Mouse (Mus musculus) v-Abl transformed pro-B cells (cell line): Measurements from ENCODE around the gene Gucd1.
"Not testable (repeated sequence)": the region's sequence is repeated elsewhere in the genome, so short reads cannot be mapped to it uniquely, and the experiment has no call there.

Source experiments
- in situ Hi-C, 2 experiments: fragments of 400-800 bp; cut with MboI; formaldehyde crosslinking; loops; one replicate each; pipeline ENCODE4 v1.15.1; 2025; ENCODE audit not compliant: unreplicated experiment in 2 of 2

Gucd1 gene

GRCm38 (mm10) chr10:75517758-75518143, at the start of gene Gucd1:
Gene Gucd1 (minus strand): TSS chr10:75517972.
- in situ Hi-C loops: no loop called here

- in situ Hi-C loops: not testable (repeated sequence)
Observed at GRCm38 (mm10) chr10:75566765-75567164, 49.0 kb upstream of the Gucd1 start.

- in situ Hi-C loops: no loop called here
Observed at GRCm38 (mm10) chr10:75566321-75566720, 48.5 kb upstream of the Gucd1 start.

GRCm38 (mm10) chr10:75565906-75566305, 48.1 kb upstream of the Gucd1 start:
- in situ Hi-C loops: no loop called here

GRCm38 (mm10) chr10:75565436-75565835, 47.7 kb upstream of the Gucd1 start:
- in situ Hi-C loops: no loop called here

DNA sequence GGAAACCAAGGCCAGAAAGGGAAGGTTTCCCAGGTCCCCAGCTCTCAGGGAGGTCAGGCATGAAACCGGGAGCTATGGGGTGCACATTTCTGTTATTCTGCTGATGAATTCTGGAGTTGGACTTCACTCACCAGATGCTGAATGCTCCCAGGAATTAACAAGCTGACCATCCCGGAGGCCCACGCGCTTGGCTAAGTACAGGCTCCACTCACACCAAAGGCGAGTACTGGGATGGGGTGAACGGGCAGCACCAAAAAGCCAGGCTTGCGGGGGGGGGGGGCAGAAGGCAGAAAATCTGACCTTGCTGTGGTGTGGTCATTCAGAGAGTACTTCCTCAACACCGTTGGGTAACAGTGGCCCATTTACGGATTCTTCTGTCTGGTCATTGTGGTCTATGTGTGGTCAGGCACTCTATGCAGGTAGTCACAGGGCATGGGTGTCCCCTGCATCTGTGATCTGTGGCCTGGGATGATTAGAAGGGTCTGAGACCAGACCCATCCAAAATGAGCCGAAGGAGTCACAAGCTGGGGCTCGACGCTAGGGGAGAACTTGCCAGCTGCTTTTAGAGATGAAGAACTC, 47.0 kb upstream of the Gucd1 start:
- in situ Hi-C loops: no loop called here

- in situ Hi-C loops: no loop called here
Observed at GRCm38 (mm10) chr10:75562596-75562995, 44.8 kb upstream of the Gucd1 start.

GRCm38 (mm10) chr10:75561071-75561654, 43.4 kb upstream of the Gucd1 start, which contains the start of gene Ggt1:
Gene Ggt1 (plus strand): TSS chr10:75561604.
- in situ Hi-C loops: no loop called here

- in situ Hi-C loops: no loop called here
Observed at GRCm38 (mm10) chr10:75560549-75560899, 42.8 kb upstream of the Gucd1 start.

DNA sequence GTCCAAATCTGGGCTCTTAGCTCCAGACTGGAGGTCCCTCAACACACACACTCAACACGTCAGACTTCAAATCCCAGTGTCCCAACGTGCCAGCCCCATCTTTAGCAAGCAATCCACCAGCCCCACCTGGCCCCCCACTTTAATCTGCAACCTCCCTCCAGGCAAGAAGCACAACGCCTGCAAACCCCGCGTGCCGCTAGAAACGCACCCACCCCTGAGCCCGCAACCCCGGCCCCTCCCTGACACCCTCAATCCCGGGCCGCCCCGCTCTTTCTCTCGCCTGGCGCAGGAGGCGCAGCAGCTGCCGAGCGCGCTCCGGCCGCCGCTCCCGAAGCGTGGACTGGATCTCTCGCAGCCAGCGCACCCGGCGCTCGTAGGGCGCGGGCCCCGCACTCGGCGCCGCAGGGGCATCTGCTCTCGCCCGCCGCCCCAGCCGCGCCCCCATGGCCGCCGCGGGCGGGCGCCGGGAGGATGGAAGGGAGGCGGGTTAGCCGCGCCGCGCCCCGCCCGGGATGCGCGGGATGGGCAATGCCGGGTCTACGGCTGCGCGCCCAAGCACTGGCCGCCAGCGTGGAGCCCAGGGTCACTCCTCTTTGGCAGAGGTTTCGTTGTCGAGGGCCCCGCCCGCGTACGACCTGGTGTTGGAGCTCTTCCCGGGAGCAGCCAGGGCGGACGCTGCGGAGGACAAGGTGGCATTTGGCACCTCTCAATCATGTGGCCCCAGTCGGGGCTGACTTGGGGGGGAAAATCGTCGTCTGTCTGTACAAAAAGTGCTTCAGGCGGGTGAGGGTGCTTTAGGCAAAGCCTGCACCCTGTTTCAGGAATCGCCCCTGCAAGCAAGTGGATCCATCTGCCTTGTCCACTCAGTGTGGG, 42.1 kb upstream of the Gucd1 start, which contains the start of gene Lrrc75b:
TSS of gene Lrrc75b (minus strand) at position 655 of the 873 bp plus-strand sequence.
- in situ Hi-C loops: no loop called here

DNA sequence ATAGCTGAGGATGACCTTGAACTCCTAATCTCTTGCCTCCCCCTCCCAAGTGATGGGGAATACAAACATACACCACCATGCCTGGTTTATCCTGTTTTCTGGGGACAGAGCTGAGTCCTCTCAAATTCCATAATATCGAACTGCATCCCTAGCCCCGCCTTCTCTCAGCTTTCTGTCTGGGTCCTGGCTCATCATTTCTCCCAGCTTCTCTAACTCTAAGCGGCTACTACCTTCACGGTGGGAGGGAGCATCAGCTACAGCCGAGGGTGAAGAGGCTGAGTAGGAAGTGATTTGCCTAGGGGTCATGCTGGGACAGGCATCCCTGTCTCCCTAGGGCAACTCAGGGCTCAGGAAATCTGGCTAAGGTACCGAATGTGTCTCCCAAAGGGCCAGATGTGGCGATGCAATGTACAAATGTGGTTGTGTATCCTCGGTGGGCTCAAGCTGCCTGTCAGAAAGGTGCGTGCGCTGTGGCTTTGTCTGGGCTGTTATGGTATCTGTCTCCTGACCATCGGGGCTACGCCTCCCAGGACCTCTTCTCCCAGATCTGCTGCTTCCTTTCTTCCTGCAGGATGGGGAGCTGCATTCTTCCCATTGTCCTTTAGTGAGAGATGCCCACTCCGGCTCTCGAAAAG, 41.4 kb upstream of the Gucd1 start:
- in situ Hi-C loops: no loop called here

DNA sequence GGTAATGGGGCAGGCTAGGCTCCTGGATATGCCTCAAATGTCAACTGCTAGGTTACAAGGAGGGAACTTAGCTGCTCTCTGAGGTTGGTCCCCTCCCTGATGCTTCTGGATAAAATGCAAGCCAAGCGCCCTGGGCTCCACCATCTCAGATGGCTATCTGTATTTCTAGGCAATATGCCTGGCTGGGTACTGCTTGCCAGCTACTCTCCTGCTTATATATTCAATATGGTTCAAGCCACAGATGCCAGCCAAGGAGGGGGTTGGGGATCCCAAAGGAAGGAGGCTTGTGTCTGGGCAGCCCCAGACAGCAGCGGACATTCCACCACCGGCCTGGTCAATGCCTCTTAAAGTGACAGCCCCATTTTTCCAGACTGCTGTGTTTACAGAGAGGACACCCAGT, 40.7 kb upstream of the Gucd1 start:
- in situ Hi-C loops: no loop called here

DNA sequence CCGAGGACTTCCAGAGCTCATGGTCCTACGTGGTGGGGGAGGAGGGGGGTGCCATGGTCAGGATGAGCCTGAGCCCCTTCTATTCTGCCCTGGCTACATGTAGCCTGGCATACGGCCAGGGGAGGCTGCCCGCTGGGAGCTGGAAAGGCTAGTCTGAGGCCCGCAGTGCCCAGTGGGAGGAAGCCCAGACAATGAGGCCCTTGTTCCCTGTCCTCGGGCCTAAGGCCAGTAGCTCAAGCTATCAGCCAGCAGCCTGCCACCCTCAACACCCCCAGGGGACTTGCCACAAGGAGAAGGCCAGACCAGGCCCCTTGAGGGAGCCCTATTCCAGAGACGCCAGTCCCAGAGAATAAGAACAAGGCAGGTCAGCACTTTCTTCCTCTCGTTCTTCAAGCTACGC, 38.3 kb upstream of the Gucd1 start:
- in situ Hi-C loops: no loop called here

GRCm38 (mm10) chr10:75555557-75555956, 37.8 kb upstream of the Gucd1 start:
- in situ Hi-C loops: no loop called here

- in situ Hi-C loops: no loop called here
Observed at GRCm38 (mm10) chr10:75554090-75554489, 36.3 kb upstream of the Gucd1 start.

DNA sequence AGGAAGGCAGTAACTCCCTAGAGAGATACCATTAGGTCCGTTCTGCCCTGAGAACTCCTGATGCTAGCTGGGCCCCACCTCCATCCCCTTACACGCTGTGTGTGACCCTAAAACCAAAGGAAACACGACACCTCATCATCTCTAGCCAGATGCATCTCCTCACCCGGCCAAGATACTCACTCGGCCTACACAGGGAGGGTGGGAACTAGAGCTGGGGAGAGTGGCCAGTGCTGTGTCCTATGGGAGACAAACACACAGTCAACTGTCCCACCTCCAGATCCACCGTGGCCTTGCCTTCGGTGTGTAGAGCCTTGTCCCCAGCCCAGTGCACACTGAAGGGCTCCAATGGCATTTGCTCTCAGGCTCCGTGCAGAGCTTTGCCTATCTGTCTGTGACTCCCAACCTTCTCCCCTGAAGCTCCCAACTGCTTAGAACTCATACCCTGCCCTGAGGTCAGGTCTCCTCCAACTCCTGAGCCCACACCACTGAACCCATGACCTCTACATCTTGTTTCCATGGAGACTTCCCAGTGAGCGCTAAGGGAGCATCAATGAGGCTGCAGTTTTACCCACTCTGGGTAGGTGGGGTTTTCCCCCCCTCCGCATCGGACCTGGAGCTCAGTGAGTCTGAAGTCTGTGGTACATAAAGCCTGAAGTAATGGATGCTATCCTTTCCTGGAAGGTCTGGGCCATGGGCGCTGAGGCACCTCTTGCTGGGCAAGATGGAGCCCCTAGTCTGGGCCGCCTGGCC, 35.1 kb upstream of the Gucd1 start:
- in situ Hi-C loops: no loop called here

GRCm38 (mm10) chr10:75552106-75552505, 34.3 kb upstream of the Gucd1 start:
- in situ Hi-C loops: no loop called here

DNA sequence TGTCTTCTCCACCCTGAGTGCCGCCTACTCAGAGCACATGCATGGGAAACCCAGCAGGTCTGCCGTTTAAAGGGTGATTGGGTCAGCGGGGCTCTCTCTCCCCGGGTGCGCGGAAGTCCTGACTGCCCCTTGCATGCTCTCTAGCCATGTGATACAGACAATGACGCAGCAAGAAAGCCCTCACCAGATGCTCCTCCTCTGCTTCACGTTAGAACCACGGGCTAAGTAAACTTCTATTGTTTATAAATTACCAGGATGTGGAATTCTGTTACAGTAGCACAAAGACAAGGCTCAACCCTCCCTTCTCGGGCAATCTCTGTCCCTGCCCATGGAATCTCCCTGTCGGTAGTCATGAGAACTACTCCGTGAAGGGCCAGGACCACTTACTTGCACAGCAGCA, 33.4 kb upstream of the Gucd1 start:
- in situ Hi-C loops: no loop called here

GRCm38 (mm10) chr10:75549886-75550285, 32.1 kb upstream of the Gucd1 start:
- in situ Hi-C loops: no loop called here

GRCm38 (mm10) chr10:75548486-75548885, 30.7 kb upstream of the Gucd1 start:
- in situ Hi-C loops: no loop called here

DNA sequence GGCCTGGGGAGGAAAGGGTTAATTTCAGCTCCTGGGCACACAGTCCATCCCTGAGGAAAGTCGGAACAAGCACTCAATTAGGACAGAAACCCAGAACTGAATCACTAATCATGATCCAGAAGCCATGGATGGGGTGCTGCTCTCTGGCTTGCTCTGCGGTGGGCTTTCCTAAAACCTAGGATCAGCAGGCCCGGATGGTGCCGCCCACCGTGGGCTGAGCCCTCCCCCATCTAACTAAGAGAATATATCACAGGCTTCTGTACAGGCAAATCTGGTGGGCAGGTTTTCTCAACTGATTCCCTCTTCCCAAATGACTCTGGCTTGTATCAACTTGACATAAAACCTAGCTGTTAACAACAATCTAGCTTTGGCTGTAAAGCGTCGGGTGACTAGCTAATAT, 30.1 kb upstream of the Gucd1 start:
- in situ Hi-C loops: no loop called here
